Mouse (Mus musculus) G1E (cell line): Measurements from ENCODE around the gene Fgfr2. TPM values are rescaled to one million over a fixed set of nuclear protein-coding genes. Genes with fewer than 3 reads are reported as not detected.

Experiments
- ATAC-seq: 2 replicates; pipeline ENCODE4 v1.8.0; 2016; ENCODE audit warnings: mild to moderate bottlenecking; ENCODE audit not compliant: insufficient number of reproducible peaks, poor library complexity, low FRiP score, severe bottlenecking; ENCODE audit errors: extremely low read depth
- DNase-seq: peaks from one replicate; pipeline ENCODE4 v3.0.0; 2012; ENCODE audit warnings: low spot score
- H3K27me3 ChIP-seq: 2 replicates; pipeline ENCODE4 v1.6.1; 2012; ENCODE audit warnings: mild to moderate bottlenecking, low read length, inconsistent platforms; ENCODE audit not compliant: insufficient read depth
- H3K36me3 ChIP-seq: replicated peaks from 2 replicates; pipeline ENCODE3; 2012; ENCODE audit warnings: mild to moderate bottlenecking, inconsistent platforms
- H3K4me1 ChIP-seq: 2 replicates; pipeline ENCODE4 v1.6.1; 2012; ENCODE audit warnings: low read depth, low read length, inconsistent platforms, mixed read lengths; ENCODE audit not compliant: insufficient read depth
- H3K4me3 ChIP-seq: 2 replicates; pipeline ENCODE4 v1.5.1; 2012; ENCODE audit warnings: low read depth, mild to moderate bottlenecking, inconsistent platforms, low read length, moderate library complexity, mixed read lengths
- H3K9me3 ChIP-seq: replicated peaks from 2 replicates; pipeline ENCODE4 v1.6.1; 2012; ENCODE audit warnings: inconsistent platforms
- CTCF ChIP-seq: IDR thresholded peaks from 2 replicates; pipeline ENCODE4 v1.5.1; 2012; ENCODE audit warnings: low read depth, low read length, inconsistent platforms, mixed read lengths
- GATA1 ChIP-seq: IDR thresholded peaks from 2 replicates; pipeline ENCODE4 v1.6.1; 2012; ENCODE audit warnings: borderline replicate concordance, low read length, inconsistent platforms, mixed read lengths
- GATA2 ChIP-seq: IDR thresholded peaks from 2 replicates; pipeline ENCODE4 v1.6.1; 2012; ENCODE audit warnings: low read depth, low read length, inconsistent platforms, borderline replicate concordance
- POLR2AphosphoS5 ChIP-seq: IDR thresholded peaks from 2 replicates; pipeline ENCODE4 v1.6.1; 2012; ENCODE audit warnings: low read depth, low read length, inconsistent platforms; ENCODE audit not compliant: insufficient replicate concordance
- TAL1 ChIP-seq: conservative IDR thresholded peaks from 2 replicates; pipeline ENCODE4 v1.6.1; 2012; ENCODE audit warnings: low read depth, low read length, inconsistent platforms, mixed read lengths
- polyA plus RNA-seq: library from polyadenylated mRNA; stranded (reverse); fragments of >175 nt; gene quantifications from 2 replicates; pipeline ENCODE4 v1.2.3, GENCODE M21; 2012
- total RNA-seq, 2 experiments: library from RNA; stranded (forward) in 1 of 2; stranded (reverse) in 1 of 2; fragments of 200-1000 nt in 1 of 2; fragments of >200 nt in 1 of 2; fragmentation: Nextera tagmentation in 1 of 2; gene quantifications; 2 replicates each; pipeline ENCODE4 v1.2.3; 2014 to 2017

Fgfr2 gene
- total and polyA plus RNA-seq, 3 experiments: 0.22 TPM; not detected in 2

- H3K4me3 ChIP-seq: no peak overlapping the region
- no peak for TF ChIP-seq GATA2
- no peak for TF ChIP-seq POLR2AphosphoS5
- TF ChIP-seq CTCF: no peak
- TF ChIP-seq GATA1: no peak
- TF ChIP-seq TAL1: no peak
- no peaks in the 10 kb centered on the region for H3K4me1 ChIP-seq
- no peaks in the 10 kb centered on the region for H3K36me3 ChIP-seq
- ATAC-seq: no peak
- no peaks in the 10 kb centered on the region for H3K27me3 ChIP-seq
- no peak for DNase-seq
- peaks cover 73% of the 10 kb centered on the region for H3K9me3 ChIP-seq
These were observed 2907.6 kb downstream of the Fgfr2 start for GRCm38 (mm10) chr7:130215348-130216252.

- TF ChIP-seq TAL1 (no peak), GATA1 (no peak)
- Histone ChIP-seq H3K36me3 (no peaks in the 10 kb centered on the region), H3K4me3 (no peak overlapping the region), H3K9me3 (peaks cover 72% of the 10 kb centered on the region), H3K4me1 (no peaks in the 10 kb centered on the region), H3K27me3 (no peaks in the 10 kb centered on the region)
- DNase-seq (no peak), ATAC-seq (no peak)
These were observed 2910.0 kb downstream of the Fgfr2 start for GRCm38 (mm10) chr7:130213156-130213555.

- no peak overlapping the region for H3K4me3 ChIP-seq
- peaks cover 77% of the 10 kb centered on the region for H3K9me3 ChIP-seq
- no peaks in the 10 kb centered on the region for H3K4me1 ChIP-seq
- no peak for ATAC-seq
- DNase-seq: no peak
- TF ChIP-seq TAL1: no peak
- H3K36me3 ChIP-seq: no peaks in the 10 kb centered on the region
- no peaks in the 10 kb centered on the region for H3K27me3 ChIP-seq
These were observed 2911.7 kb downstream of the Fgfr2 start for GRCm38 (mm10) chr7:130211411-130211810.

- DNase-seq: no peak
- no peak for TF ChIP-seq TAL1
- no peak for TF ChIP-seq POLR2AphosphoS5
- no peak for TF ChIP-seq GATA2
- no peak for TF ChIP-seq CTCF
- TF ChIP-seq GATA1: no peak
These were observed 2914.5 kb downstream of the Fgfr2 start for GRCm38 (mm10) chr7:130208601-130209000.

GRCm38 (mm10) chr7:130206181-130206582 lies 2917.0 kb downstream of the Fgfr2 start:
- Histone ChIP-seq H3K27me3 (no peaks in the 10 kb centered on the region), H3K4me1 (no peaks in the 10 kb centered on the region), H3K4me3 (no peak overlapping the region), H3K9me3 (peaks cover 55% of the 10 kb centered on the region), H3K36me3 (no peaks in the 10 kb centered on the region)
- no peak for ATAC-seq
- TF ChIP-seq GATA2: no peak
- no peak for TF ChIP-seq TAL1
- TF ChIP-seq POLR2AphosphoS5: no peak
- TF ChIP-seq GATA1: no peak
- no peak for TF ChIP-seq CTCF
- DNase-seq: no peak

More at GRCm38 (mm10) chr7:130208601-130209000, 2914.5 kb downstream of the Fgfr2 start:
- no peaks in the 10 kb centered on the region for H3K27me3 ChIP-seq
- peaks cover 69% of the 10 kb centered on the region for H3K9me3 ChIP-seq
- H3K4me3 ChIP-seq: no peak overlapping the region
- ATAC-seq: no peak
- no peaks in the 10 kb centered on the region for H3K36me3 ChIP-seq
- H3K4me1 ChIP-seq: no peaks in the 10 kb centered on the region

GRCm38 (mm10) chr7:130205140-130205539 lies 2918.0 kb downstream of the Fgfr2 start:
- no peak overlapping the region for H3K4me3 ChIP-seq
- ATAC-seq (no peak), DNase-seq (no peak)
- peaks cover 51% of the 10 kb centered on the region for H3K9me3 ChIP-seq
- no peaks in the 10 kb centered on the region for H3K4me1 ChIP-seq
- TF ChIP-seq POLR2AphosphoS5 (no peak), GATA1 (no peak), TAL1 (no peak), GATA2 (no peak), CTCF (no peak)
- H3K27me3 ChIP-seq: no peaks in the 10 kb centered on the region
- no peaks in the 10 kb centered on the region for H3K36me3 ChIP-seq

GRCm38 (mm10) chr7:130201020-130201419 lies 2922.1 kb downstream of the Fgfr2 start:
- Histone ChIP-seq H3K9me3 (peaks cover 53% of the 10 kb centered on the region), H3K4me3 (no peak overlapping the region), H3K27me3 (no peaks in the 10 kb centered on the region), H3K36me3 (no peaks in the 10 kb centered on the region), H3K4me1 (no peaks in the 10 kb centered on the region)
- DNase-seq: no peak
- TF ChIP-seq CTCF: no peak
- TF ChIP-seq POLR2AphosphoS5: no peak
- TF ChIP-seq TAL1: no peak
- no peak for TF ChIP-seq GATA1
- no peak for TF ChIP-seq GATA2
- ATAC-seq: no peak
